Mouse (Mus musculus) G1E (cell line): ENCODE data around the gene B3gnt7. TPM values are rescaled to one million over a fixed set of nuclear protein-coding genes. Genes with fewer than 3 reads are reported as not detected.

Experiments used
- ATAC-seq: 2 replicates; pipeline ENCODE4 v1.8.0; 2016; ENCODE audit warnings: mild to moderate bottlenecking; ENCODE audit not compliant: insufficient number of reproducible peaks, poor library complexity, low FRiP score, severe bottlenecking; ENCODE audit errors: extremely low read depth
- DNase-seq: peaks from one replicate; pipeline ENCODE4 v3.0.0; 2012; ENCODE audit warnings: low spot score
- H3K27me3 ChIP-seq: 2 replicates; pipeline ENCODE4 v1.6.1; 2012; ENCODE audit warnings: mild to moderate bottlenecking, low read length, inconsistent platforms; ENCODE audit not compliant: insufficient read depth
- H3K36me3 ChIP-seq: replicated peaks from 2 replicates; pipeline ENCODE3; 2012; ENCODE audit warnings: mild to moderate bottlenecking, inconsistent platforms
- H3K4me1 ChIP-seq: 2 replicates; pipeline ENCODE4 v1.6.1; 2012; ENCODE audit warnings: low read depth, low read length, inconsistent platforms, mixed read lengths; ENCODE audit not compliant: insufficient read depth
- H3K4me3 ChIP-seq: 2 replicates; pipeline ENCODE4 v1.5.1; 2012; ENCODE audit warnings: low read depth, mild to moderate bottlenecking, inconsistent platforms, low read length, moderate library complexity, mixed read lengths
- H3K9me3 ChIP-seq: replicated peaks from 2 replicates; pipeline ENCODE4 v1.6.1; 2012; ENCODE audit warnings: inconsistent platforms
- CTCF ChIP-seq: IDR thresholded peaks from 2 replicates; pipeline ENCODE4 v1.5.1; 2012; ENCODE audit warnings: low read depth, low read length, inconsistent platforms, mixed read lengths
- GATA1 ChIP-seq: IDR thresholded peaks from 2 replicates; pipeline ENCODE4 v1.6.1; 2012; ENCODE audit warnings: borderline replicate concordance, low read length, inconsistent platforms, mixed read lengths
- GATA2 ChIP-seq: IDR thresholded peaks from 2 replicates; pipeline ENCODE4 v1.6.1; 2012; ENCODE audit warnings: low read depth, low read length, inconsistent platforms, borderline replicate concordance
- POLR2AphosphoS5 ChIP-seq: IDR thresholded peaks from 2 replicates; pipeline ENCODE4 v1.6.1; 2012; ENCODE audit warnings: low read depth, low read length, inconsistent platforms; ENCODE audit not compliant: insufficient replicate concordance
- TAL1 ChIP-seq: conservative IDR thresholded peaks from 2 replicates; pipeline ENCODE4 v1.6.1; 2012; ENCODE audit warnings: low read depth, low read length, inconsistent platforms, mixed read lengths
- polyA plus RNA-seq: library from polyadenylated mRNA; stranded (reverse); fragments of >175 nt; gene quantifications from 2 replicates; pipeline ENCODE4 v1.2.3, GENCODE M21; 2012
- total RNA-seq, 2 experiments: library from RNA; stranded (forward) in 1 of 2; stranded (reverse) in 1 of 2; fragments of 200-1000 nt in 1 of 2; fragments of >200 nt in 1 of 2; fragmentation: Nextera tagmentation in 1 of 2; gene quantifications; 2 replicates each; pipeline ENCODE4 v1.2.3; 2014 to 2017

The B3gnt7 gene
- total and polyA plus RNA-seq, 3 experiments, result 0.16 TPM; not detected in 2

DNA sequence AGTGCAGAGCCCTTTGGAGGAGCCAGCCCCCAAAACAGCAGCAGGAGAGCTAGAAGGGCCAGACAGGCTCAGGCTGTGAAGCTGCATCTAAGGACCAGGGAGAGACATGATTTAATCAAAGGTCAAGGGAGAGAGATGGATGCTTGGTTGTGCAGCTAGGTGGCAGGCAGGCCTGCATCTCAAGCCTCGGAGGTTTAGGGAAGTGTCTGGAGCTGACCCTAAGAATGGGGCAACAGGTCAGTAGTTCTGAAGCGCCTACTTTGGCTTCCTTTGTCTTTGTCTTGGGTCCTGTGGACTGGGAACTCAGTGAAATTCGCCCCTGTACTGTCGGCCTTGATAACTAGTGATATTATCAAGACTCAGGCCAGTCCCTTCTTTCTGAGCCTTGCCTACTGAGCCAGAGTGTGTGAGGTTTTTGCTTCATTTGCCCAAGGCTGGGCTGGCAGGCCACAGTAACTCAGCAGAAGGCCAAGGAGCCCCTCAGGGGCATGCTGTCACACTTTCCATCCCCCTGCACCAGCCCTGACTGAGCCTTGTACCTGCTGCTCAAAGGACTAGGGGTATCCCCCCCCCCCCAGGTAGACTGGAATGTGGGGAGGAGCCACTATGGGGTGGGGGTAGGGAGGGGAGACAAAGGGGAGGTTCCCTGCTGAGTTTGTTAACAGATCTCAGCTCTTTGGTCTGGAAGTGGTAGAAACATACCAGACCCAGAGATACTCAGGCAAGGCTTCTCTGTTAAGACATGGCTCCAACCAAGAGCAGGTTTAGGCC lies 5.4 kb downstream of the B3gnt7 start:
- ATAC-seq, result no peak
- DNase-seq, result no peak
- Histone ChIP-seq H3K4me3 (no peak overlapping the region), H3K9me3 (no peaks in the 10 kb centered on the region), H3K36me3 (no peaks in the 10 kb centered on the region), H3K4me1 (peaks cover 12% of the 10 kb centered on the region), H3K27me3 (peaks cover 61% of the 10 kb centered on the region)
- TF ChIP-seq GATA2 (no peak), CTCF (no peak), TAL1 (no peak), POLR2AphosphoS5 (no peak), GATA1 (no peak)

DNA sequence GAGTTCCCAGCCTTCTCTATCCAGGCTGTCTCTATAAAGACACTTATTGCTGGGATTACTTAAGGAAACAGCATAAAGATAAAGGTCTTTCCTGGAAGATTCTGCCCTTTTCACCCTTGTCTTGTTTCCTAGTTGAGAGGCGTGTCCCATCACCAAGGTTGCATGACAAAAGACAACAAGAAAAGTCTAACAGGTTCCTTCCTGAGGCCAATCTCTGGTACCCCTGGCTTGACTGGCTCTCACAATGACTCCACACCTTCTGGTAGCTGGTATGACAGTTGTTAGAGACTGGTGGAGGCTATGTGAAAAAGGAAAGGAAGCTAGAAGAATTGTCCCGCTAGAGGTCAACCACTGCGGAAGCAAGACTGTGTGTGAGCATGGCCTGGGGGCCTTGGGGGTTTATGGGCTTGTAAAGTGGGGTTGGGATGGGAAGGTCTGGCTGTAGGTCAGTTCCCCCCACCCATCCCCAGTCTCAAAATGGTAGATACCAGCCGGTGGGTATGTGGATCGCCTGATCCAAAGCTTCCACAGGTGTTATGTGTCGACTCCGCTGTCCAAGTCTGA lies 6.7 kb downstream of the B3gnt7 start:
- H3K27me3 ChIP-seq, result peaks cover 53% of the 10 kb centered on the region
- H3K4me3 ChIP-seq, result no peak overlapping the region
- 0 out of 2 replicates have a peak, but pooled peaks cover 3% of the 10 kb centered on the region for H3K4me1 ChIP-seq
- no peaks in the 10 kb centered on the region for H3K36me3 ChIP-seq
- no peaks in the 10 kb centered on the region for H3K9me3 ChIP-seq
- TF ChIP-seq GATA2 (no peak), GATA1 (no peak)
- DNase-seq (no peak), ATAC-seq (no peak)

DNA sequence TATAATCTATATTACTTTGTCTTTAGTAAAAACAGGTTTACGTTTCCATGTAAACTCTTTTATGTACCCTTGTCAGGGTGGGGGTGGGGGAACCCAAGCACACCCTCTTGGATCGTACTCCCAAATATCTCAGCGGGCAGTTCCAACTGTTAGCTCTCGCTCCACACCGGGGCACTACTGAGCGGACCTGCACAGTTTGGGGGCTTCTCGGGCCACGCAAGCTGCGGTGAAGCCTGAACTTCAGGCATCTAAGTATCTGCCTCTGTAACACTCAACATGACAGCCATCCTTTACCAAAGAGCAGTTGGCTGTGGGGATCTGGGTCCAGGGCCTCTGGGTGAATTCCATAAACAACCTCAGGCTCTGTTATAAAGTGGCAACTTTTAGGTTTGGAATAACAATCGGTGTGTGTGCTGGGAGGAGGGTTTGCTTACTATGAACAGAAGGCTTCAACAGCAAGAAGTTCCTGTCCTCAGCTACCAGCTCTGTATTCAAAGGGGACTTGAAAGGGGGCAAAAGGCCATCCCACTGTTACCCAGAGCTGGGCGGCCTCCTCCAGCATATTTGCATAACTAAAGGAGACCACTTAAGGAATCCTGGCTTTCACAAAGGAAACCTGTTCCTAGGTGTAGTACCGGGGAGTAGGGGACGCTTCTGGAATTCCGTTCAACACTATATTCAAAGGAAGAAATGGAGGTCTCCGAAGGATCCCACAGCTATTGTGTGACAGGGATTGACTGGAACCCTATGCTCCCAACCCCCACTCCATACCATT lies 8.1 kb downstream of the B3gnt7 start:
- no peaks in the 10 kb centered on the region for H3K9me3 ChIP-seq
- no peak for TF ChIP-seq TAL1
- no peak for DNase-seq
- no peak overlapping the region for H3K4me3 ChIP-seq
- H3K27me3 ChIP-seq, result peaks cover 42% of the 10 kb centered on the region
- no peaks in the 10 kb centered on the region for H3K36me3 ChIP-seq
- 0 out of 2 replicates have a peak, but pooled peaks cover 3% of the 10 kb centered on the region for H3K4me1 ChIP-seq
- ATAC-seq, result no peak

DNA sequence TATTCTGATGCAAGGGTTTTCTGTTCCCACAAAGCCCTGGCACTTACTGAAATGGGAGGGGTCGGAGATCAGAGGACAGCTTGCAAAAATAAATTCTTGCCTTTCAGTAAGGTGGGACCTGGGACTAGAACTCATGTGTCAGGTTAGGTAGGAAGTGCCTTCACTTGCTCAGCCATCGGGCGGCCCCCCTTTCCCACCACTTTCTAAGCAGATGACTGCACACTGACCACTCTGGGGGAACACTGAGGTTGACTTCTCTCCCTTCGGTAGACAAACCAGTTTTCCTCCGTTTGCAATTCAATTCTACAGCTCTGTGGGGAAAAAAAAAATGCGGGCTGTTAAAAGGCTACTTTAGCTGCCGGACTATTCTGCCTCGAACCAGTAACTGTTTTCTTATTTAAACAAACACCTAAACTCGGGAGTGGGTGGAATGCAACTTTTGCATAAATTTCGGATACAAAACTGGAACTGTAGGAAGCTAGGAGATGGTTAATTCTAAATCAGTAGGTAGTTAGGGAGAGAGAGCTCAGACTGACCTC lies 8.9 kb downstream of the B3gnt7 start:
- peaks cover 34% of the 10 kb centered on the region for H3K27me3 ChIP-seq
- no peak overlapping the region for H3K4me3 ChIP-seq
- no peak for ATAC-seq
- TF ChIP-seq TAL1, result no peak
- TF ChIP-seq CTCF, result no peak
- no peak for TF ChIP-seq POLR2AphosphoS5
- TF ChIP-seq GATA1, result no peak
- no peak for TF ChIP-seq GATA2
- H3K36me3 ChIP-seq, result no peaks in the 10 kb centered on the region
- H3K9me3 ChIP-seq, result no peaks in the 10 kb centered on the region
- no peak for DNase-seq
- H3K4me1 ChIP-seq, result 0 out of 2 replicates have a peak, but pooled peaks cover 3% of the 10 kb centered on the region

DNA sequence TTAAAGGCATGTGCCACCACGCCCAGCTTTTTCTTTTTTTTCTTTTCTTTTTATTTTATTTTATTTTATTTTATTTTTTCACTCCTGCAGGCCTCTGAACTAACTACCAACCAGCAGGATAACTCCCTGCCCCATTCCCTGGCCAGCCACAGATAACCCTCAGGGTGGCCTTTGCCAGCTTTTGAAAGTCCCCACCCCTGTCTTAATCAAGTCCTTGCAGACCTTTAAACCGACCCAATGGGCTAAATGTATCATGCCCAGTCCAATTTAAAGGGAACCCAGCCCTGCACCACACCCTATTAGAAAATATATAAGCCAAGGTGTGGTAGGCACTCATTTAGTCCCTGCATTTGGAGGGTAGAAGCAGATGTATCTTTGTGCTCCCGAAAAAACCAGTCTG lies 9.6 kb downstream of the B3gnt7 start:
- no peak for TF ChIP-seq GATA2
- no peak for TF ChIP-seq POLR2AphosphoS5
- no peak for TF ChIP-seq TAL1
- no peak for TF ChIP-seq CTCF
- no peak for TF ChIP-seq GATA1
- DNase-seq (no peak), ATAC-seq (no peak)
- no peaks in the 10 kb centered on the region for H3K36me3 ChIP-seq
- H3K4me3 ChIP-seq, result no peak overlapping the region
- H3K4me1 ChIP-seq, result 0 out of 2 replicates have a peak, but pooled peaks cover 3% of the 10 kb centered on the region
- no peaks in the 10 kb centered on the region for H3K9me3 ChIP-seq
- H3K27me3 ChIP-seq, result peaks cover 31% of the 10 kb centered on the region

DNA sequence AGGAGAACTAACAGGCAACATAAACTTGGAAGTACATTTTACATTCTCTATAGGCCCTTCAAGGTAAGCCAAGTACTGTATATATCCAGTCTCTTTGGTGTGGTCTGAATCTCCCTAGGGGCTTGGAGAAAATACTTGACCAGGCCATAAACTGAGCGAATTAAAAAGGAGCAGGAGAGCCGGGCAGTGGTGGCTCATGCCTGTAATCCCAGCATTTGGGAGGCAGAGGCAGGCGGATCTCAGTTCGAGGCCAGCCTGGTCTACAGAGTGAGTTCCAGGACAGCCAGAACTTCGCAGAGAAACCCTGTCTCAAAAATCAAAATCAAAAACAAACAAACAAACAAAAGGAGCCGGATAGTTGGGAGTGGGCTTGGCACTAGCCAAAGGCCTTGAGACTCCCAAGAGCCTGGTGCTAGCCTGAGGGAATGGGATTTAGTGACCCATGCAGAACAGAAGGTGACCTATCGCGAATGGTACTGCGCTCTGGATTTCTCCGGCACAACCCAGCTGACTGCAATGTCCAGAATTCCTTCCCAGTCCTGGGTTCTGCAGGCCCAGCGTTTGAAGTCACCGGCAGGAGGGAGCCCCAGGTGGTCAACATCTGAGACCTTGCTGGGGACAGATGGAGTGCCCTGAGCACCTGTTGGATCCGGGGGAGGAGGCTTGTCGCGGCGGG lies 10.6 kb downstream of the B3gnt7 start:
- peaks cover 28% of the 10 kb centered on the region for H3K27me3 ChIP-seq
- TF ChIP-seq GATA1 (no peak), POLR2AphosphoS5 (no peak), CTCF (no peak), TAL1 (no peak), GATA2 (no peak)
- no peaks in the 10 kb centered on the region for H3K9me3 ChIP-seq
- H3K4me3 ChIP-seq, result no peak overlapping the region
- H3K36me3 ChIP-seq, result no peaks in the 10 kb centered on the region
- DNase-seq (no peak), ATAC-seq (no peak)
- H3K4me1 ChIP-seq, result 0 out of 2 replicates have a peak, but pooled peaks cover 3% of the 10 kb centered on the region
